Mouse (Mus musculus) natural killer cell, adult 2 months (primary cell): ENCODE results near the gene Pink1.
A peak's percentile ranks its signal among the peaks of the same experiment; 100 is the strongest.

Source experiments
- DNase-seq, 2 experiments: peaks; one replicate each; pipeline ENCODE4 v3.0.0; 2022; ENCODE audit warnings: low spot score in 2 of 2

Gene Pink1

GRCm38 (mm10) chr4:138326077-138326695 is at the start of gene Pink1:
Gene Pink1 (minus strand): TSS chr4:138326307.
- peak; percentile 89 to 91 for DNase-seq

- no peak for DNase-seq
These were observed 49.0 kb upstream of the Pink1 start for GRCm38 (mm10) chr4:138375117-138375516.

- DNase-seq, result no peak
These were observed 44.9 kb upstream of the Pink1 start for GRCm38 (mm10) chr4:138370996-138371516.

- no peak for DNase-seq
These were observed 42.6 kb upstream of the Pink1 start for GRCm38 (mm10) chr4:138368498-138369260.

GRCm38 (mm10) chr4:138367641-138368497 is 41.8 kb upstream of the Pink1 start, which contains the start of gene Cda:
Gene Cda (minus strand): TSS chr4:138367992.
- DNase-seq, result peak in 1 of 2 experiments; percentile 25

GRCm38 (mm10) chr4:138366561-138366960 is 40.5 kb upstream of the Pink1 start:
- no peak for DNase-seq

GRCm38 (mm10) chr4:138363511-138363910 is 37.4 kb upstream of the Pink1 start:
- no peak for DNase-seq

- no peak for DNase-seq
These were observed 36.8 kb upstream of the Pink1 start for GRCm38 (mm10) chr4:138362883-138363282.

- no peak for DNase-seq
These were observed 35.3 kb upstream of the Pink1 start for GRCm38 (mm10) chr4:138361370-138361821.

GRCm38 (mm10) chr4:138358176-138358575 is 32.1 kb upstream of the Pink1 start:
- no peak for DNase-seq

- DNase-seq, result no peak
These were observed 30.4 kb upstream of the Pink1 start for GRCm38 (mm10) chr4:138356551-138356950.

GRCm38 (mm10) chr4:138356141-138356540 is 30.0 kb upstream of the Pink1 start:
- DNase-seq, result no peak

- no peak for DNase-seq
These were observed 29.4 kb upstream of the Pink1 start for GRCm38 (mm10) chr4:138355496-138355895.

- DNase-seq, result no peak
These were observed 27.5 kb upstream of the Pink1 start for GRCm38 (mm10) chr4:138353438-138354171.

- no peak for DNase-seq
These were observed 26.6 kb upstream of the Pink1 start for GRCm38 (mm10) chr4:138352692-138353091.

- DNase-seq, result no peak
These were observed 25.7 kb upstream of the Pink1 start for GRCm38 (mm10) chr4:138351821-138352220.

GRCm38 (mm10) chr4:138348716-138349115 is 22.6 kb upstream of the Pink1 start:
- DNase-seq, result no peak

GRCm38 (mm10) chr4:138347280-138347679 is 21.2 kb upstream of the Pink1 start:
- DNase-seq, result no peak

- no peak for DNase-seq
These were observed 18.9 kb upstream of the Pink1 start for GRCm38 (mm10) chr4:138344891-138345545.

GRCm38 (mm10) chr4:138343341-138343837 is 17.3 kb upstream of the Pink1 start:
- DNase-seq, result no peak
